In the genomic region with DNA sequence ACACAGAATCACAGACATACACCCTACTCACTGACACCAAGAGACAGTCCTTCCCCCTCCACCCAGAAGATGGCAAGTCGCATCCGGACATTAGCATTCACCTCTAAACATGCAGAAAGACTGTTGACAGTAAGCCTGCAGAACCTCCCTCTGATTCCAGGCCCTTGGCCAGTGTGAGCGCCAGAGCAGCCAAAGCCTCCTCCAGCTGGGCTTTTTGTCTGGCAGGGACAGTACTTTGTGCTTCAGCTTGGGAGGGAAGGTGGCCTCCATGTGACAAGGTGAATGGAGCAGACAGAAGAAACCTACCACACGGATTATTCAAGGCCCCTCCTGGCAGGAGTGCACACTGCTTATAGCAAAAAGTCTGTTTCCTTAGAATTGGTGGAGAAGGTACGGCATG, we compare ENCODE assay signal across 9 mouse cellular contexts. TPM values are rescaled to one million over a fixed set of nuclear protein-coding genes. Genes with fewer than 3 reads are reported as not detected.
DNase-seq lines count a peak whose midpoint lies in the region; ATAC-seq lines count a peak whose summit lies in the region.
"Had no signal": no experiment of that assay in that cellular context is flagged by ENCODE, and none has a peak within 500 bp of the region (broad histone marks: within the 10 kb centered on the region; RNA-seq: fewer than 3 reads in every experiment).

No protein-coding gene starts in this region.

- no peak for ATAC-seq in kidney, embryonic 15.5 days (replicated peaks; ENCODE audit: low FRiP score)
- no peak for ATAC-seq in stomach, embryonic 16.5 days (ENCODE audit: insufficient read depth, low FRiP score)

- no peak overlapping the region for H3K4me3 ChIP-seq in kidney, embryonic 15.5 days (replicated peaks)
- no peak overlapping the region for H3K4me3 ChIP-seq in forebrain, embryonic 10.5 days
- H3K4me3 ChIP-seq in stomach, embryonic 16.5 days (replicated peaks; ENCODE audit: low read length): no peak overlapping the region

- no peak for DNase-seq in kidney, postnatal 14 days
- peak; percentile 93 for DNase-seq in brain, adult 2 months (ENCODE audit: low read depth, low spot score)
- no peak for DNase-seq in forebrain, embryonic 10.5 days (ENCODE audit: extremely low spot score, low spot score)
- DNase-seq in heart, postnatal 10 days: peak; percentile 85 to 86
- no peak for DNase-seq in retina, postnatal 1 day
- DNase-seq in natural killer cell, adult 2 months (ENCODE audit: low spot score in 2 of 2): no peak

- H3K4me1 ChIP-seq in kidney, embryonic 15.5 days: peaks cover 92% of the 10 kb centered on the region
- H3K4me1 ChIP-seq in forebrain, embryonic 10.5 days: peaks cover 92% of the 10 kb centered on the region
- peaks cover 73% of the 10 kb centered on the region for H3K4me1 ChIP-seq in stomach, embryonic 16.5 days (ENCODE audit: control insufficient read depth, insufficient read depth, low read length)

- intact Hi-C loops in heart, postnatal 10 days (cut with DNase I): no loop called here

- no peaks in the 10 kb centered on the region for H3K36me3 ChIP-seq in kidney, embryonic 15.5 days
- peaks cover 25% of the 10 kb centered on the region for H3K36me3 ChIP-seq in forebrain, embryonic 10.5 days (replicated peaks)
- H3K36me3 ChIP-seq in stomach, embryonic 16.5 days (ENCODE audit: control insufficient read depth, insufficient read depth, low read length): no peaks in the 10 kb centered on the region

- H3K27ac ChIP-seq in kidney, embryonic 15.5 days: 0 out of 2 replicates have a peak overlapping the region, but pooled peaks have one; percentile 95
- peak overlapping the region; percentile 94 for H3K27ac ChIP-seq in forebrain, embryonic 10.5 days
- no peak overlapping the region for H3K27ac ChIP-seq in stomach, embryonic 16.5 days (ENCODE audit: low read length)

- no peaks in the 10 kb centered on the region for H3K9me3 ChIP-seq in kidney, embryonic 15.5 days (replicated peaks)
- no peaks in the 10 kb centered on the region for H3K9me3 ChIP-seq in forebrain, embryonic 10.5 days
- no peaks in the 10 kb centered on the region for H3K9me3 ChIP-seq in stomach, embryonic 16.5 days (replicated peaks; ENCODE audit: control insufficient read depth, low read length)
- H3K9me3 ChIP-seq: G1E had no signal

- no peak overlapping the region for H3K9ac ChIP-seq in kidney, embryonic 15.5 days
- 0 out of 2 replicates have a peak overlapping the region, but pooled peaks have one; percentile 2 for H3K9ac ChIP-seq in stomach, embryonic 16.5 days (ENCODE audit: low read length)

- H3K27me3 ChIP-seq in kidney, embryonic 15.5 days: no peaks in the 10 kb centered on the region
- no peaks in the 10 kb centered on the region for H3K27me3 ChIP-seq in forebrain, embryonic 10.5 days (ENCODE audit: poor library complexity, severe bottlenecking)
- H3K27me3 ChIP-seq in stomach, embryonic 16.5 days (ENCODE audit: control insufficient read depth, insufficient read depth, low read length): no peaks in the 10 kb centered on the region

- H3K4me2 ChIP-seq in kidney, embryonic 15.5 days: no peak overlapping the region
- H3K4me2 ChIP-seq in stomach, embryonic 16.5 days (ENCODE audit: low read depth, low read length): no peak overlapping the region

- WGBS in kidney, embryonic 15.5 days: 79% methylated on average over 5 of the region's 5 CpGs
- 72% methylated on average over 5 of the region's 5 CpGs for whole genome bisulfite sequencing in forebrain, embryonic 10.5 days
- WGBS in stomach, embryonic 16.5 days: 66% methylated on average over 5 of the region's 5 CpGs

RNA-seq across cellular contexts. Expression of a gene that starts 7.4 kb away (rescaled TPM):
- polyA plus RNA-seq in kidney, embryonic 15.5 days (2015; fragmentation: Nextera tagmentation; extraction: Ambion mirVana): 22.0 and 22.5 TPM in 2 replicates
- 39.4 and 39.5 TPM in 2 replicates for polyA plus RNA-seq in forebrain, embryonic 10.5 days (2016; fragmentation: Nextera tagmentation; extraction: Ambion mirVana)
- total RNA-seq in heart, postnatal 10 days (2021): 10 to 100 TPM; 35.5 to 46.0 TPM
- polyA plus RNA-seq in stomach, embryonic 16.5 days (2015; fragmentation: Nextera tagmentation; extraction: Ambion mirVana): 15.1 and 17.4 TPM in 2 replicates

RNA-seq across cellular contexts. Expression of a gene that starts 46.2 kb away (rescaled TPM):
- 67.9 and 70.8 TPM in 2 replicates for polyA plus RNA-seq in kidney, embryonic 15.5 days (2015; fragmentation: Nextera tagmentation; extraction: Ambion mirVana)
- polyA plus RNA-seq in forebrain, embryonic 10.5 days (2016; fragmentation: Nextera tagmentation; extraction: Ambion mirVana): 76.8 and 80.9 TPM in 2 replicates
- total RNA-seq in heart, postnatal 10 days (2021): 10 to 100 TPM; 13.9 to 14.6 TPM
- polyA plus RNA-seq in stomach, embryonic 16.5 days (2015; fragmentation: Nextera tagmentation; extraction: Ambion mirVana): 54.3 and 56.5 TPM in 2 replicates

RNA-seq across cellular contexts. Expression of a gene that starts 52.7 kb away (rescaled TPM):
- polyA plus RNA-seq in kidney, embryonic 15.5 days (2015; fragmentation: Nextera tagmentation; extraction: Ambion mirVana): 39.0 and 41.4 TPM in 2 replicates
- 32.9 and 33.9 TPM in 2 replicates for polyA plus RNA-seq in forebrain, embryonic 10.5 days (2016; fragmentation: Nextera tagmentation; extraction: Ambion mirVana)
- total RNA-seq in heart, postnatal 10 days (2021): 10 to 100 TPM; 23.9 to 27.9 TPM
- 31.0 and 31.5 TPM in 2 replicates for polyA plus RNA-seq in stomach, embryonic 16.5 days (2015; fragmentation: Nextera tagmentation; extraction: Ambion mirVana)

Comparison
In these comparisons a context has a peak if more than half of its experiments do, and no peak if none do; other contexts are left out.
1. DNase-seq: peak in brain, adult 2 months (single experiment) and heart, postnatal 10 days (2 of 2); none in kidney, postnatal 14 days (single experiment), forebrain, embryonic 10.5 days (single experiment), retina, postnatal 1 day (single experiment) and natural killer cell, adult 2 months (0 of 2).